Mouse (Mus musculus): ENCODE results near the gene Rabepk. TPM values are rescaled to one million over a fixed set of nuclear protein-coding genes. Genes with fewer than 3 reads are reported as not detected.
"Not testable (repeated sequence)": the region's sequence is repeated elsewhere in the genome, so short reads cannot be mapped to it uniquely, and the experiment has no call there.

Rabepk gene
- polyA plus RNA-seq, 1 experiment from 2014 or later = 40.3 TPM

DNA sequence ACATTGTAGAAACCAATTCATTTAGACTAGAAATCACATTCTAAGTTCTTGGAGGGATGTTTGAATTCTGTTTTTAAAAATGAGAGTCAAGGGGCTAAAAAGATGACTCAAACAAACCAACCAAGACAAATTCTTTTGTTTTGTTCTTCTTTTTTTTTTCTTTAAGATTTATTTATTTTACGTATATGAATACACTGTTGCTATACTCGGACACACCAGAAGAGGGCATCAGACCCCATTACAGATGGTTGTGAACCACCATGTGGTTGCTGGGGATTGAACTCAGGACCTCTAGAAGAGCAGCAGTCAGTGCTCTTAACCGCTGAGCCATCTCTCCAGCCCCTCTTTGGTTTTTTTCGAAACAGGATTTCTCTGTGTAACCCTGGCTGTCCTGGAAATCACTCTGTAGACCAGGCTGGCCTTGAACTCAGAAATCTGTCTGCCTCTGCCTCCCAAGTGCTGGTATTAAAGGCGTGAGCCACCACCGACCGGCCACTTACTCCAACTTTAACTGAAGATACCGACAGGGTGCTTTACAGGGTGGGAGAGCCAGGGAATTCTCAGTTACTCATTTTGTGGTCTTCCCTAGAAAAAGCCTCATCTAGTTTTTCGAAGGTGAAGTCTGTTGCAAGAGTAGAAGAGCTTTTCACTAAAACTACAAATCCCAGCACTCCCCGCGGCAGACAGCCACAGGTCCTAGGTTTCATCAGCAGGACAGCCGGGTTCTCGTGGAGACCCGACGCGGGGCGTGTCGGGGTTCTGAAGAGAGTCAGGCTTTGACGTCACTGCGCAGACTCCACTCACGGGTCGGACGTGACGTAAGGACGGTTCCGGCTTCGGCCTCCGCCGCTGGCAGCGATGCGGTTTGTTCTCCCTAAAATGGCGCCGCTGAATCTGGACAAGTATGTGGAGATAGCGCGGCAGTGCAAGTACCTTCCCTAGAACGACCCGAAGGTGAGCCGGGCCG is 2.1 kb upstream of the Rabepk start:
- Histone ChIP-seq H3K9me3 (replicated peaks) (no peaks in the 10 kb centered on the region), H3K36me3 (peaks cover 32% of the 10 kb centered on the region), H3K27ac (replicated peaks) (peak overlapping the region; percentile 90), H3K27me3 (ENCODE audit: low read depth, poor library complexity, severe bottlenecking) (no peaks in the 10 kb centered on the region), H3K4me1 (peaks cover 31% of the 10 kb centered on the region), H3K4me3 (peak overlapping the region; percentile 71)
- DNase-seq (ENCODE audit: low spot score) = peak; percentile 97
- WGBS = 5% methylated on average over 39 of the region's 39 CpGs

DNA sequence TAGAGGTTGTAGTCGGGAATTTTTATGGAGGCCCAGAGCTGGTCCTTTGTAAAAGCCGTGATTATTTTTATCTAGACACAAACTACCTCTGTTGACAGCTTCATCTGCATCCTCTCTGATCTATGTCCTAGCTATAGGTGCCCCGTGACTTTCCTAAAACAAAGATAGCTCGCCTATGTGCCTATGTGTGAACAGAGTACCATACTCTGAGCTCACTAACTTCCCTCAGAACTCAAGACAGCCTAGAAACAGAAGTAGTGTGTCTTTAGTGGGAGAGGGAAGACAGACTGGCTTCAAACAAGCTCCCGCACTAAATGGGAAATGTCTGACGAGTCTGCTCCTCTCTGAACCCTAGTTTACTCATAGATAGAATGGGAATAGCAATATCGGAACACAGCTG is 659 bp upstream of the Rabepk start:
- WGBS = 81% methylated on average over 7 of the region's 7 CpGs
- no peak for DNase-seq (ENCODE audit: low spot score)
- H3K27me3 ChIP-seq (ENCODE audit: low read depth, poor library complexity, severe bottlenecking) = no peaks in the 10 kb centered on the region
- peaks cover 32% of the 10 kb centered on the region for H3K36me3 ChIP-seq
- no peak overlapping the region for H3K27ac ChIP-seq (replicated peaks)
- H3K4me3 ChIP-seq = peak overlapping the region; percentile 81
- H3K4me1 ChIP-seq = peaks cover 31% of the 10 kb centered on the region
- H3K9me3 ChIP-seq (replicated peaks) = no peaks in the 10 kb centered on the region

DNA sequence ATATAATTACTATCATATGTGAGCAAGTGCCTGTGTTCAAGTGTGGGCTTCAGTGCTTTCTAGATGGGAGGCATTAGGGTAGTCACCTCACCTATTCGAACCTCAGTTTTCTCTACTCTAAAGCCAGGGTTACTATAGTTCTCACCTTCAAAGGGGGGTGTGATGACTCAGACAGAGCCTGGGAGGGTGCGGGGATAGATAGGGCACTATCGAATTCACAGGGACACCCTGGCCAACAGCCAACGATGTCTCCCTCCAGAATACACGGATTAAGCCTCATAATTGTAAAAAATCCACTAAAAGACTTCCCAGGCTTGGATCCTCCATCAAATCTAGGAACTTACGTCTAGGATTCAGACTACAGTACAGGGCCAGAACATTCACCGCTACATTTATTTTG is 4.3 kb downstream of the Rabepk start:
- WGBS = 95% methylated on average over 7 of the region's 7 CpGs
- Histone ChIP-seq H3K9me3 (replicated peaks) (no peaks in the 10 kb centered on the region), H3K27me3 (ENCODE audit: low read depth, poor library complexity, severe bottlenecking) (no peaks in the 10 kb centered on the region), H3K27ac (replicated peaks) (no peak overlapping the region), H3K4me1 (peaks cover 18% of the 10 kb centered on the region), H3K4me3 (no peak overlapping the region), H3K36me3 (peaks cover 40% of the 10 kb centered on the region)
- DNase-seq (ENCODE audit: low spot score) = no peak

DNA sequence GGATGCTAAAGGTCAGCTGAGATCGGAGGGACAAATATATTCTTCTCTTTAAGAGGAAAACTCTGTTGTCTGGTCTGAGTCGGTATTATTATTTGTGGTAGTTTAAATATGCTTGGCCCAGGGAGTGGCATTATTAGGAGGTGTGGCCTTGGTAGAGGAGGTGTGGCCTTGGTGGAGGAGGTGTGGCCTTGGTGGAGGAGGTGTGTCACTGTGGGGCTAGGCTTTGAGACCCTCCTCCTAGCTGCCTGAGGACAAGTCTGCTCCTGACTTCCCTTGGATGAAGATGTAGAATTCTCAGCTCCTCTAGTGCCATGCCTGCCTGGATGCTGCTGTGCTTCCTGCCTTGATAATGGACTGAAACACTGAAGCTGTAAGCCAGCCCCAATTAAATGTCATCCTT is 5.2 kb downstream of the Rabepk start:
- Histone ChIP-seq H3K27ac (replicated peaks) (no peak overlapping the region), H3K4me1 (peaks cover 10% of the 10 kb centered on the region), H3K36me3 (peaks cover 47% of the 10 kb centered on the region), H3K4me3 (no peak overlapping the region), H3K27me3 (ENCODE audit: low read depth, poor library complexity, severe bottlenecking) (no peaks in the 10 kb centered on the region), H3K9me3 (replicated peaks) (no peaks in the 10 kb centered on the region)
- 92% methylated on average over 2 of the region's 2 CpGs for WGBS
- DNase-seq (ENCODE audit: low spot score) = no peak

DNA sequence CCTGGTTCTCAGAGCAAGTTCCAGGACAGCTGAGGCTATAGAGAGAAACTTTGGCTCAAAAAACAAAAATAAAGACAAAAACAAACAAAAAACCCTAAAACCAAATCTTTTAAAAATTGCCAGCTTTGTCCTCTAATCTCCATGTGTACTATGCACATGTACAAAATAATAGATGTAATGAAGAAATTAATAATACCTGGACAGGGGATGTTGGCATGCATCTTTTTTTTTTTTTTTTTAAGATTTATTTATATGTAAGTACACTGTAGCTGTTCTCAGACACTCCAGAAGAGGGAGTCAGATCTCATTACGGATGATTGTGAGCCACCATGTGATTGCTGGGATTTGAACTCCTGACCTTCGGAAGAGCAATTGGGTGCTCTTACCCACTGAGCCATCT is 7.2 kb downstream of the Rabepk start:
- H3K4me3 ChIP-seq; DNase-seq (ENCODE audit: low spot score); H3K4me1 ChIP-seq; H3K27ac ChIP-seq (replicated peaks); H3K9me3 ChIP-seq (replicated peaks); H3K27me3 ChIP-seq (ENCODE audit: low read depth, poor library complexity, severe bottlenecking): not testable (repeated sequence)
- peaks cover 63% of the 10 kb centered on the region for H3K36me3 ChIP-seq
- WGBS = 88% methylated on average over 2 of the region's 2 CpGs

DNA sequence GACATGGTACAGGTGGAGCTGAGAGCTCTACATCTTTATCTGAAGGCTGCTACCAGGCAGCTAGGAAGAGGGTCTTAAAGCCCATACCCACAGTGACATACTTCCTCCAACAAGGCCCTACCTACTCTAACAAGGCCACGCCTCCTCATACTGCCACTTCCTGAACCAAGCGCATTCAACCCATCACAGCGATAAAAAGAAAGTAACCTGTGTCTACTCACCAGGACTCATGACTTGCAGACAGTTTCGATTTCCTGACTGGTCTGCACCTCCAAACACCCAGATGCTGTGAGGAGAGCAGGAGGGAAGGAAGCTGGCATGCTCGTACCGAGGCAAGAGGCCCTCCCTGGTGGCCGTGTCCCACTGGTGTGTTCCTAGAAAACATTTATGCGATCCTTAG is 9.4 kb downstream of the Rabepk start:
- H3K27me3 ChIP-seq (ENCODE audit: low read depth, poor library complexity, severe bottlenecking) = no peaks in the 10 kb centered on the region
- H3K9me3 ChIP-seq (replicated peaks) = no peaks in the 10 kb centered on the region
- H3K4me3 ChIP-seq = no peak overlapping the region
- no peaks in the 10 kb centered on the region for H3K4me1 ChIP-seq
- no peak for DNase-seq (ENCODE audit: low spot score)
- 91% methylated on average over 8 of the region's 8 CpGs for WGBS
- peaks cover 60% of the 10 kb centered on the region for H3K36me3 ChIP-seq
- no peak overlapping the region for H3K27ac ChIP-seq (replicated peaks)

DNA sequence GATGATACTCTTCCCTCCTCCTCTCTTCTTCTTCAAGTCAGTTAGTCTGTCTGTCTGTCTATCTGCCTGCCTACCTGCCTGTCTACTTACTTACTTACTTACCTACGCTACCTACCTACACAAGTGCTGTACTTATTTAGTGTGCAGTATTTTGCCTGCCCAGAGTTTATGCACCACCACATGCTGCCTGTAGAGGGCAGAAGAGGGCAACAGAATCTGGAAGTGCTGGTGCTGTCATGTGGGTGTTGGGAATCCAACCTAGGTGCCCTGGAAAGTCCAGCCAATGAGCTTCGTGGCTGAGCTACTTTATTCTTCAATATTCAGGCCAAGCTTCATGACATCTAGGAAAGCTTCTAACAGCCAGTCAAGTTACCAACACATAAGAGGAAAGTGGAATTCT is 15.6 kb downstream of the Rabepk start:
- Histone ChIP-seq H3K4me1 (no peaks in the 10 kb centered on the region), H3K27ac (replicated peaks) (no peak overlapping the region), H3K36me3 (peaks cover 88% of the 10 kb centered on the region), H3K27me3 (ENCODE audit: low read depth, poor library complexity, severe bottlenecking) (no peaks in the 10 kb centered on the region), H3K4me3 (no peak overlapping the region), H3K9me3 (replicated peaks) (no peaks in the 10 kb centered on the region)
- DNase-seq (ENCODE audit: low spot score) = peak; percentile 41
- WGBS = 79% methylated on average over 2 of the region's 2 CpGs

DNA sequence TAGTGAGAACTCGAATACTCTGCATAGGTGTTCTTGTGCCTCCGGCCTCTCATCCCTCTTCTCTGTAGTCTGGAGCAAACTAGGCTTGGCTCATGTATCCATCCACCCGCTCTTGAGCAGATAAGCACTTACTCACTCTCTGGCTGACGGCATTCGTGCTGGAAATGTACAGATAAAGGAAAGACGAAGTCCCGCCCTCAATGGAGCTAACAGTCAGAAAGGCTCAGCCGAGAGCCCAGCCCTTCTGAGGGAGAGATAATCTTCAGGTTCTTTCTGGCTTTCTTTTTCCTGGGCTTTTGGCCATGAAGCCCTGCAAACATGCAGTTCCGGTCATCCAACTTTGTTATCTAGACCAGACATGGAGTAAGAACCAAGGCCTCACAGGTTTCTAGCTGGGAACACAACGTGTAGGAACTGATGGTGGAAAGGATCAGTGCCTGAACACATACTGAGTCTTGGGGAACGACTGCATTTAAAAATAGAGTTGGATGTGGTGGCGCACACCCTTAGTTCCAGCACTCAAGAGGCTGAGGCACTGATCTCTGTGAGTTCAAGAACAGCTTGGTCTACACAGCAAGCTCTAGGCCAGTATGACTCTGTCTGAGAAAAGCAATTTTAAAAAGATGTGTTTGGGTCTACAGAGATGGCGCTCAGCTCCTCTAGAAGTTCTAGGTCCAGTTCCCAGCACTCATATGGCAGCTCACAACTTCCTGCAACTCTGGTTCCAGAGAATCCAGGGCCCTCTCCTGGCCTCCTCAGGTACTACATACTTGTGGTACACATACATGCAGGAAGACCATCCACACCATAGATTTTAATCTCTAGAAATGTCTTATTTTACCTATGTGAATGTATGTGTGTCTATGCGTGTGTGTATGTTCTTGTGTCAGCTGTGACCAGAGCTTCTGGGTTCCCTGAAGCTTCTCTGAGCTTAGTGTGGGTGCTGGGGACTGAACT is 16.4 kb downstream of the Rabepk start:
- H3K36me3 ChIP-seq = peaks cover 88% of the 10 kb centered on the region
- no peak overlapping the region for H3K27ac ChIP-seq (replicated peaks)

DNA sequence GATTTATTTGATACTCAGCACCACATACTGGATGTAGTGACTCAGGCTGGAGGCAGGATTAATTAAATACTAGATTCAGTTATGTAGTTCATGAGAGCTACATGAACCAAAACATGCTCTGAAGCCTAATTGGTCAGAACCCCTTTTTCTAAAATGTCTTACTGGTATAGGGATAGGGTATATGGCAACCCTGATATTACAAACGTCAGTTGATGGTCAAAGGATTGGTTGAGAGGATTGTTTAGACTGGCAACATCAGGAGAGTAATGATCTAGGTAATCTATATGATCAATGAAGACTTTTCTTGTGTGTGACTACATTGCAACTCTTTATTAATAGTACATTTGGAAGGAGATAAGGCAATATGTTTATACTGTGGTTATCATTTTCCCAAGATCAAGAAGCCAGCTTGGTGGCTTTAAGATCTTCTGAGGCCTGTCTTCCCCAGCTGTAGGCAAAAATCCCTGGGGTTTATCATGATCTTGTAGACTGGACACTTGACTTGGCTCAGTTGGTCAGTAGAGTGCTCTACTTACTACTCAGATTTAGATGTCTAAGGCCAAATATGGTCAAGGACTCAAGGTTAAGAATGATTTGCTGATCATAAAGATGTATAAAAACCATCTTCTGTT is 22.4 kb downstream of the Rabepk start:
- H3K9me3 ChIP-seq (replicated peaks) = no peaks in the 10 kb centered on the region
- peaks cover 47% of the 10 kb centered on the region for H3K4me1 ChIP-seq
- no peaks in the 10 kb centered on the region for H3K27me3 ChIP-seq (ENCODE audit: low read depth, poor library complexity, severe bottlenecking)
- WGBS = 78% methylated on average over 1 of the region's 1 CpGs
- peaks cover 97% of the 10 kb centered on the region for H3K36me3 ChIP-seq
- no peak for DNase-seq (ENCODE audit: low spot score)
- H3K4me3 ChIP-seq = peak overlapping the region; percentile 35; the same call in 1 of the 2 replicates
- H3K27ac ChIP-seq (replicated peaks) = no peak overlapping the region

More for the DNA sequence above, 16.4 kb downstream of the Rabepk start:
- Histone ChIP-seq H3K4me3 (no peak overlapping the region), H3K4me1 (no peaks in the 10 kb centered on the region), H3K27me3 (ENCODE audit: low read depth, poor library complexity, severe bottlenecking) (no peaks in the 10 kb centered on the region), H3K9me3 (replicated peaks) (no peaks in the 10 kb centered on the region)
- DNase-seq (ENCODE audit: low spot score) = no peak
- WGBS = 92% methylated on average over 14 of the region's 14 CpGs

DNA sequence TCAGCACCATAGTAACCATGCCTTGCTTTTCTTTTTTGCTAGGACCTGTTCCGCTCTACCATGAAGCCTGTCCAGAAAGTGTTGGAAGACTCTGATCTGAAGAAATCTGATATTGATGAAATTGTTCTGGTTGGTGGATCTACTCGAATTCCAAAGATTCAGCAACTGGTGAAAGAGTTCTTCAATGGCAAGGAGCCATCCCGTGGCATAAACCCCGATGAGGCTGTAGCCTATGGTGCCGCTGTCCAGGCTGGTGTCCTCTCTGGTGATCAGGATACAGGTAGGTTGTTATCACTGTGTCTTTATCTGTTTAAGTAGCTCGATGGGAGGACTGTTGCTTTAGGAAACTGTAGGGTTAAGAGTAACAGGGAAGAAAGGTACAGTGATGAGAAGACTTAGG is 25.2 kb downstream of the Rabepk start:
- 92% methylated on average over 6 of the region's 6 CpGs for WGBS
- Histone ChIP-seq H3K4me3 (peak overlapping the region; percentile 100), H3K27me3 (ENCODE audit: low read depth, poor library complexity, severe bottlenecking) (no peaks in the 10 kb centered on the region), H3K4me1 (peaks cover 56% of the 10 kb centered on the region), H3K9me3 (replicated peaks) (no peaks in the 10 kb centered on the region), H3K36me3 (peaks cover 71% of the 10 kb centered on the region), H3K27ac (replicated peaks) (no peak overlapping the region)
- no peak for DNase-seq (ENCODE audit: low spot score)

DNA sequence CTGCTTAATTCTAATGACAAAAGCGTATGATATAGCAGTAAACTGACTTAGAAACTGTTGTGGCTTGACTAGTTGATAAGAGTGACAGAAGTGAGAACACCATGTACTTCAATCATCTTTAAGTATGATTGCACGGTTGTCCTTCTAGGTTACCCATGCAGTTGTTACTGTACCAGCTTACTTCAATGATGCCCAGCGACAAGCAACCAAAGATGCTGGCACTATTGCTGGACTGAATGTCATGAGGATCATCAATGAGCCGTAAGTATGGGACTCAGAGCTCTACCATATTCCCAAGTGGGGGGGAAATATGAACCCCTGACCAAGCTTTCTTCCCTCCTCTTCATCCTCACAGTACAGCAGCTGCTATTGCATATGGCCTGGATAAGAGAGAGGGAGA is 26.0 kb downstream of the Rabepk start:
- peaks cover 69% of the 10 kb centered on the region for H3K36me3 ChIP-seq
- H3K4me3 ChIP-seq = peak overlapping the region; percentile 100
- no peaks in the 10 kb centered on the region for H3K9me3 ChIP-seq (replicated peaks)
- no peak for DNase-seq (ENCODE audit: low spot score)
- H3K27ac ChIP-seq (replicated peaks) = no peak overlapping the region
- no peaks in the 10 kb centered on the region for H3K27me3 ChIP-seq (ENCODE audit: low read depth, poor library complexity, severe bottlenecking)
- 91% methylated on average over 4 of the region's 4 CpGs for WGBS
- peaks cover 56% of the 10 kb centered on the region for H3K4me1 ChIP-seq
